Mouse (Mus musculus): Measurements from ENCODE around the gene Emc1. TPM values are rescaled to one million over a fixed set of nuclear protein-coding genes. Genes with fewer than 3 reads are reported as not detected.

Gene Emc1
- polyA plus RNA-seq, 1 experiment from 2014 or later: 33.5 TPM

- ATAC-seq (ENCODE audit: low FRiP score, low TSS enrichment) (no peak), DNase-seq (no peak)
- Histone ChIP-seq H3K4me3 (replicated peaks; ENCODE audit: low read depth, low read length) (no peak overlapping the region), H3K36me3 (ENCODE audit: control insufficient read depth, insufficient read depth, low read length) (peaks cover 39% of the 10 kb centered on the region), H3K4me2 (ENCODE audit: low read length) (no peak overlapping the region), H3K9ac (replicated peaks; ENCODE audit: low read length) (no peak overlapping the region), H3K4me1 (ENCODE audit: control insufficient read depth, insufficient read depth, low read length) (no peaks in the 10 kb centered on the region), H3K9me3 (ENCODE audit: control insufficient read depth, low read length) (no peaks in the 10 kb centered on the region), H3K27ac (replicated peaks; ENCODE audit: low read depth, low read length) (no peak overlapping the region), H3K27me3 (ENCODE audit: control insufficient read depth, insufficient read depth, low read length) (no peaks in the 10 kb centered on the region)
- WGBS: 93% methylated on average over 11 of the region's 11 CpGs
These were observed 33.9 kb upstream of the Emc1 start for GRCm38 (mm10) chr4:139318449-139318848.

- Histone ChIP-seq H3K36me3 (ENCODE audit: control insufficient read depth, insufficient read depth, low read length) (peaks cover 30% of the 10 kb centered on the region), H3K27ac (replicated peaks; ENCODE audit: low read depth, low read length) (no peak overlapping the region), H3K9me3 (ENCODE audit: control insufficient read depth, low read length) (no peaks in the 10 kb centered on the region), H3K4me3 (replicated peaks; ENCODE audit: low read depth, low read length) (no peak overlapping the region), H3K4me2 (ENCODE audit: low read length) (no peak overlapping the region), H3K4me1 (ENCODE audit: control insufficient read depth, insufficient read depth, low read length) (no peaks in the 10 kb centered on the region), H3K27me3 (ENCODE audit: control insufficient read depth, insufficient read depth, low read length) (no peaks in the 10 kb centered on the region), H3K9ac (replicated peaks; ENCODE audit: low read length) (no peak overlapping the region)
- no peak for DNase-seq
- no peak for ATAC-seq (ENCODE audit: low FRiP score, low TSS enrichment)
- WGBS: 94% methylated on average over 4 of the region's 4 CpGs
These were observed 32.6 kb upstream of the Emc1 start for GRCm38 (mm10) chr4:139319740-139320139.

- H3K9me3 ChIP-seq (ENCODE audit: control insufficient read depth, low read length): no peaks in the 10 kb centered on the region
- DNase-seq (peak; percentile 66), ATAC-seq (ENCODE audit: low FRiP score, low TSS enrichment) (no peak)
- no peak overlapping the region for H3K4me3 ChIP-seq (replicated peaks; ENCODE audit: low read depth, low read length)
- H3K4me2 ChIP-seq (ENCODE audit: low read length): no peak overlapping the region
- H3K36me3 ChIP-seq (ENCODE audit: control insufficient read depth, insufficient read depth, low read length): no peaks in the 10 kb centered on the region
- H3K4me1 ChIP-seq (ENCODE audit: control insufficient read depth, insufficient read depth, low read length): no peaks in the 10 kb centered on the region
- no peak overlapping the region for H3K9ac ChIP-seq (replicated peaks; ENCODE audit: low read length)
- H3K27ac ChIP-seq (replicated peaks; ENCODE audit: low read depth, low read length): no peak overlapping the region
- WGBS: 8% methylated on average over 10 of the region's 10 CpGs
- no peaks in the 10 kb centered on the region for H3K27me3 ChIP-seq (ENCODE audit: control insufficient read depth, insufficient read depth, low read length)
These were observed 21.8 kb upstream of the Emc1 start for GRCm38 (mm10) chr4:139330605-139331004.

DNA sequence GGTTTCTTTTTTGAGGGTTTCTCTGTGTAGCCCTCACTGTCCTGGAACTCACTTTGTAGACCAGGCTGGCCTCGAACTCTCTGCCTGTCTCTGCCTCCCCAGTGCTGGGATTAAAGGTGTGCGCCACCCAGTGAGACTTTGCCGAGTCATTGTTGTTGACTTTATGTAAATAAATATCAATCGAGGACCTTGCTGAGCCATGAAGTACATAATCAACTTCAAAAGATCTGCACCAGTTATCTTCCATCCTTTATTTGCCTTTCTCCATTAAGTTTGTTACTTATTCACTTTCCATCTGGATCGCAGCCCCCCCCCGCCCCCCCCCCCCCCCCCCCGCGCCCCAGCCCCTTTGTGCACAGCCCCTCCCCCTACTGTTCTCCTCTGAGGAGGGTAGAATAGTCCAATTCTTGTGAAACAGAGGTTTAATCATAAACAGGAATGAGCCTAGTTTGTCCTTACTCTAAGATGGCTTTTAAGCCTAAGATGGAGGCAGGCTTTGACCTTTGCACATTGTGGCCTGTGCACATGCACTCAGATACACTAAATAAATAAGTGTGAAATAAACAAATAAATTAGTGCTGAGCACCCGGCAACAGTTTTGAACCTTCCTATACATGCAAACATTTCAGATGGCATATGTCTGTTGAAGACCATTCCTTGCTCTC, 17.6 kb upstream of the Emc1 start:
- no peaks in the 10 kb centered on the region for H3K9me3 ChIP-seq (ENCODE audit: control insufficient read depth, low read length)
- no peak overlapping the region for H3K27ac ChIP-seq (replicated peaks; ENCODE audit: low read depth, low read length)
- H3K36me3 ChIP-seq (ENCODE audit: control insufficient read depth, insufficient read depth, low read length): no peaks in the 10 kb centered on the region
- no peak for DNase-seq
- no peaks in the 10 kb centered on the region for H3K4me1 ChIP-seq (ENCODE audit: control insufficient read depth, insufficient read depth, low read length)
- WGBS: 70% methylated on average over 7 of the region's 9 CpGs
- H3K4me3 ChIP-seq (replicated peaks; ENCODE audit: low read depth, low read length): no peak overlapping the region
- H3K9ac ChIP-seq (replicated peaks; ENCODE audit: low read length): no peak overlapping the region
- H3K4me2 ChIP-seq (ENCODE audit: low read length): no peak overlapping the region
- no peaks in the 10 kb centered on the region for H3K27me3 ChIP-seq (ENCODE audit: control insufficient read depth, insufficient read depth, low read length)
- no peak for ATAC-seq (ENCODE audit: low FRiP score, low TSS enrichment)

DNA sequence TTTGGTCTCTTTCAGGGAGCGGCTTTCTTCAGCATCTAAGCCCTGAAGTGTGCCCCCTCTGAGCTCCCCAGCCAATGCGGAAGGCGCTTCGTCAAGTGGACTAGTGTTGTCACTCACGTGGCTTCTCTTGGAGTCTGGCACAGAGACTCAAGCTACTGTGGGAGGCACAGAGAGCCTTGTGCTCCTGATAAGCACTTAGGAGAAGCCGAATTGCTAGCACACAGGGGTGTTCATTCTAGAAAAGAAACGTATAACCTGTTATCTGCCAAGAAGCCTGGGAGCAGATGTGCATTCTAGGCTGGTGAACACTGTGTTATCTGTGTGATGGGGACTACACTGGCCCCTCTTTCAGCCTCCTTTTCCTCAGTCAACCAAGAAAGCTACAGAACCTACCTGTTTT, 16.9 kb upstream of the Emc1 start:
- DNase-seq (no peak), ATAC-seq (ENCODE audit: low FRiP score, low TSS enrichment) (no peak)
- 70% methylated on average over 7 of the region's 7 CpGs for WGBS
- no peak overlapping the region for H3K27ac ChIP-seq (replicated peaks; ENCODE audit: low read depth, low read length)
- no peaks in the 10 kb centered on the region for H3K27me3 ChIP-seq (ENCODE audit: control insufficient read depth, insufficient read depth, low read length)
- H3K9me3 ChIP-seq (ENCODE audit: control insufficient read depth, low read length): no peaks in the 10 kb centered on the region
- H3K4me1 ChIP-seq (ENCODE audit: control insufficient read depth, insufficient read depth, low read length): no peaks in the 10 kb centered on the region
- no peak overlapping the region for H3K4me3 ChIP-seq (replicated peaks; ENCODE audit: low read depth, low read length)
- H3K4me2 ChIP-seq (ENCODE audit: low read length): no peak overlapping the region
- no peak overlapping the region for H3K9ac ChIP-seq (replicated peaks; ENCODE audit: low read length)
- no peaks in the 10 kb centered on the region for H3K36me3 ChIP-seq (ENCODE audit: control insufficient read depth, insufficient read depth, low read length)

- no peak overlapping the region for H3K4me2 ChIP-seq (ENCODE audit: low read length)
- H3K4me3 ChIP-seq (replicated peaks; ENCODE audit: low read depth, low read length): no peak overlapping the region
- WGBS: 31% methylated on average over 24 of the region's 24 CpGs
- DNase-seq: peak; percentile 80
- no peaks in the 10 kb centered on the region for H3K36me3 ChIP-seq (ENCODE audit: control insufficient read depth, insufficient read depth, low read length)
- H3K4me1 ChIP-seq (ENCODE audit: control insufficient read depth, insufficient read depth, low read length): no peaks in the 10 kb centered on the region
- H3K27ac ChIP-seq (replicated peaks; ENCODE audit: low read depth, low read length): no peak overlapping the region
- H3K9ac ChIP-seq (replicated peaks; ENCODE audit: low read length): no peak overlapping the region
- H3K9me3 ChIP-seq (ENCODE audit: control insufficient read depth, low read length): no peaks in the 10 kb centered on the region
- ATAC-seq (ENCODE audit: low FRiP score, low TSS enrichment): no peak
- no peaks in the 10 kb centered on the region for H3K27me3 ChIP-seq (ENCODE audit: control insufficient read depth, insufficient read depth, low read length)
These were observed 15.4 kb upstream of the Emc1 start for GRCm38 (mm10) chr4:139336822-139337483.

- Histone ChIP-seq H3K9me3 (ENCODE audit: control insufficient read depth, low read length) (no peaks in the 10 kb centered on the region), H3K36me3 (ENCODE audit: control insufficient read depth, insufficient read depth, low read length) (no peaks in the 10 kb centered on the region), H3K4me3 (replicated peaks; ENCODE audit: low read depth, low read length) (no peak overlapping the region), H3K4me1 (ENCODE audit: control insufficient read depth, insufficient read depth, low read length) (no peaks in the 10 kb centered on the region), H3K9ac (replicated peaks; ENCODE audit: low read length) (no peak overlapping the region), H3K27ac (replicated peaks; ENCODE audit: low read depth, low read length) (no peak overlapping the region), H3K4me2 (ENCODE audit: low read length) (no peak overlapping the region), H3K27me3 (ENCODE audit: control insufficient read depth, insufficient read depth, low read length) (no peaks in the 10 kb centered on the region)
- 58% methylated on average over 33 of the region's 33 CpGs for WGBS
- DNase-seq (no peak), ATAC-seq (ENCODE audit: low FRiP score, low TSS enrichment) (no peak)
These were observed 14.2 kb upstream of the Emc1 start for GRCm38 (mm10) chr4:139338145-139338544.

GRCm38 (mm10) chr4:139340835-139341234, 11.6 kb upstream of the Emc1 start:
- 84% methylated on average over 4 of the region's 4 CpGs for WGBS
- DNase-seq (no peak), ATAC-seq (ENCODE audit: low FRiP score, low TSS enrichment) (no peak)
- Histone ChIP-seq H3K36me3 (ENCODE audit: control insufficient read depth, insufficient read depth, low read length) (peaks cover 6% of the 10 kb centered on the region; the same call in 1 of the 2 replicates), H3K27ac (replicated peaks; ENCODE audit: low read depth, low read length) (no peak overlapping the region), H3K4me1 (ENCODE audit: control insufficient read depth, insufficient read depth, low read length) (no peaks in the 10 kb centered on the region), H3K27me3 (ENCODE audit: control insufficient read depth, insufficient read depth, low read length) (no peaks in the 10 kb centered on the region), H3K4me2 (ENCODE audit: low read length) (no peak overlapping the region), H3K9ac (replicated peaks; ENCODE audit: low read length) (no peak overlapping the region), H3K9me3 (ENCODE audit: control insufficient read depth, low read length) (no peaks in the 10 kb centered on the region), H3K4me3 (replicated peaks; ENCODE audit: low read depth, low read length) (no peak overlapping the region)
